Mouse (Mus musculus) ES-E14 (cell line): Measurements from ENCODE around the gene Eif3a. TPM values are rescaled to one million over a fixed set of nuclear protein-coding genes. Genes with fewer than 3 reads are reported as not detected.

Source experiments
- DNase-seq: peaks from one replicate; pipeline ENCODE4 v3.0.0-alpha.2; 2013; ENCODE audit warnings: low read depth, low spot score
- H3K27ac ChIP-seq: 2 replicates; pipeline ENCODE4 v1.5.1; 2012; ENCODE audit warnings: low read depth, mild to moderate bottlenecking, low read length, moderate library complexity, mixed read lengths; ENCODE audit not compliant: poor library complexity, insufficient read depth, severe bottlenecking
- H3K36me3 ChIP-seq: 2 replicates; pipeline ENCODE4 v1.6.1; 2012; ENCODE audit warnings: mild to moderate bottlenecking, low read length, moderate library complexity, mixed read lengths; ENCODE audit not compliant: control insufficient read depth, poor library complexity, insufficient read depth, severe bottlenecking
- H3K4me1 ChIP-seq, 2 experiments: fragments of 150-350 bp in 1 of 2; sonication (generic) in 1 of 2; 2 replicates each; pipeline ENCODE4 v1.6.1; 2012; ENCODE audit warnings: low read length in 2 of 2, mild to moderate bottlenecking in 1 of 2, mixed read lengths in 1 of 2; ENCODE audit not compliant: control insufficient read depth in 2 of 2, insufficient read depth in 2 of 2, poor library complexity in 1 of 2
- H3K4me3 ChIP-seq, 2 experiments: fragments of 150-350 bp in 1 of 2; sonication (generic) in 1 of 2; 2 replicates each; pipeline ENCODE4 v1.5.1; 2012; ENCODE audit warnings: low read length in 2 of 2, low read depth in 1 of 2, mild to moderate bottlenecking in 1 of 2, mixed read lengths in 1 of 2; ENCODE audit not compliant: insufficient read depth in 1 of 2, poor library complexity in 1 of 2, severe bottlenecking in 1 of 2
- H3K9ac ChIP-seq: 2 replicates; pipeline ENCODE4 v1.6.1; 2012; ENCODE audit warnings: low read depth, mild to moderate bottlenecking, low read length, mixed read lengths; ENCODE audit not compliant: poor library complexity, insufficient read depth, severe bottlenecking
- H3K9me3 ChIP-seq: fragments of 150-350 bp; sonication (generic); 2 replicates; pipeline ENCODE4 v1.6.1; 2012; ENCODE audit warnings: low read depth, mild to moderate bottlenecking, low read length; ENCODE audit not compliant: control insufficient read depth, insufficient read depth
- CHD2 ChIP-seq: IDR thresholded peaks from 2 replicates; pipeline ENCODE4 v1.6.1; 2014; ENCODE audit warnings: mild to moderate bottlenecking, low read depth, low read length, inconsistent platforms
- HCFC1 ChIP-seq: IDR thresholded peaks from 2 replicates; pipeline ENCODE4 v1.6.1; 2012; ENCODE audit warnings: low read length, inconsistent platforms, borderline replicate concordance; ENCODE audit not compliant: insufficient read depth
- MAFK ChIP-seq: IDR thresholded peaks from 2 replicates; pipeline ENCODE4 v1.6.1; 2014; ENCODE audit warnings: mild to moderate bottlenecking, low read depth, low read length, inconsistent platforms; ENCODE audit not compliant: insufficient read depth
- ZC3H11A ChIP-seq: IDR thresholded peaks from 2 replicates; pipeline ENCODE4 v1.6.1; 2012; ENCODE audit warnings: low read depth, mild to moderate bottlenecking, inconsistent platforms, low read length, borderline replicate concordance
- ZNF384 ChIP-seq: IDR thresholded peaks from 2 replicates; pipeline ENCODE4 v1.6.1; 2012; ENCODE audit warnings: low read depth, low read length, inconsistent platforms
- in situ Hi-C, 2 experiments: fragments of 600-800 bp; cut with MboI; formaldehyde crosslinking; loops; one replicate each; pipeline ENCODE4 v1.15.1; 2025; ENCODE audit warnings: low sequenced_read_pairs in 2 of 2, inconsistent platforms in 1 of 2; ENCODE audit not compliant: unreplicated experiment in 2 of 2
- total RNA-seq: library from RNA; depleted of rRNA; stranded (reverse); fragments of 300-350 nt; gene quantifications from 2 replicates; pipeline ENCODE4 v1.2.3, GENCODE M21; 2012

The Eif3a gene
- total RNA-seq, 1 experiment: 237 TPM

GRCm38 (mm10) chr19:60784712-60785111, 5.7 kb downstream of the Eif3a start:
- Histone ChIP-seq H3K9me3 (no peaks in the 10 kb centered on the region), H3K36me3 (peaks cover 4% of the 10 kb centered on the region; the same call in 1 of the 2 replicates), H3K4me3 (peak overlapping the region in 1 of 2 experiments; percentile 24; a peak in 1 of 4 replicates), H3K9ac (no peak overlapping the region), H3K4me1 (peaks cover 0 to 4% of the 10 kb centered on the region in 2 experiments; a peak in 2 of 4 replicates), H3K27ac (no peak overlapping the region)
- in situ Hi-C loops: no loop called here
- no peak for DNase-seq
- TF ChIP-seq ZNF384 (no peak), HCFC1 (no peak), CHD2 (no peak), MAFK (no peak), ZC3H11A (no peak)

- DNase-seq: no peak
- Histone ChIP-seq H3K9ac (no peak overlapping the region), H3K4me1 (no peaks in the 10 kb centered on the region; a peak in 1 of 4 replicates), H3K27ac (no peak overlapping the region), H3K36me3 (peaks cover 6% of the 10 kb centered on the region), H3K9me3 (no peaks in the 10 kb centered on the region), H3K4me3 (no peak overlapping the region)
- TF ChIP-seq ZC3H11A: no peak
- TF ChIP-seq HCFC1: no peak
- TF ChIP-seq ZNF384: no peak
- no peak for TF ChIP-seq MAFK
- TF ChIP-seq CHD2: no peak
- in situ Hi-C loops: no loop called here
These were observed 8.4 kb downstream of the Eif3a start for GRCm38 (mm10) chr19:60782034-60782433.

GRCm38 (mm10) chr19:60773366-60773765, 17.1 kb downstream of the Eif3a start:
- no peak overlapping the region for H3K4me3 ChIP-seq
- no peak overlapping the region for H3K27ac ChIP-seq
- no peak overlapping the region for H3K9ac ChIP-seq
- in situ Hi-C loops: no loop called here
- H3K36me3 ChIP-seq: peaks cover 37% of the 10 kb centered on the region
- H3K9me3 ChIP-seq: no peaks in the 10 kb centered on the region
- no peaks in the 10 kb centered on the region for H3K4me1 ChIP-seq
- no peak for TF ChIP-seq ZC3H11A
- TF ChIP-seq ZNF384: no peak
- no peak for TF ChIP-seq CHD2
- no peak for TF ChIP-seq MAFK
- TF ChIP-seq HCFC1: no peak
- DNase-seq: no peak

- no peaks in the 10 kb centered on the region for H3K4me1 ChIP-seq
- no peak overlapping the region for H3K4me3 ChIP-seq
- H3K27ac ChIP-seq: no peak overlapping the region
- no peak for TF ChIP-seq MAFK
- no peak for TF ChIP-seq ZC3H11A
- no peak for TF ChIP-seq CHD2
- no peak for TF ChIP-seq ZNF384
- TF ChIP-seq HCFC1: no peak
- H3K36me3 ChIP-seq: peaks cover 11% of the 10 kb centered on the region
- DNase-seq: no peak
- H3K9ac ChIP-seq: no peak overlapping the region
- no peaks in the 10 kb centered on the region for H3K9me3 ChIP-seq
- in situ Hi-C loops: no loop called here
These were observed 31.3 kb downstream of the Eif3a start for GRCm38 (mm10) chr19:60758896-60759835.
